Mouse (Mus musculus): ENCODE measurements at regions not wholly inside any gene's neighbourhood (a gene's known extent, or its start where the extent isn't known, plus 50 kb on each side); places are given as distances from the start of the nearest gene placed in this dataset.

- DNase-seq (ENCODE audit: low spot score) (no peak), ATAC-seq (ENCODE audit: insufficient number of reproducible peaks, low FRiP score, low TSS enrichment, low read depth) (no peak)
- Histone ChIP-seq H3K27me3 (ENCODE audit: control insufficient read depth, insufficient read depth, low read length) (no peaks in the 10 kb centered on the region), H3K4me3 (ENCODE audit: low read depth, low read length) (no peak overlapping the region), H3K36me3 (ENCODE audit: control insufficient read depth, insufficient read depth, low read length) (no peaks in the 10 kb centered on the region), H3K9ac (ENCODE audit: low read length) (no peak overlapping the region), H3K4me1 (ENCODE audit: control insufficient read depth, insufficient read depth, low read length) (0 out of 2 replicates have a peak, but pooled peaks cover 4% of the 10 kb centered on the region), H3K9me3 (ENCODE audit: control insufficient read depth, low read length) (no peaks in the 10 kb centered on the region), H3K4me2 (ENCODE audit: low read depth, severe bottlenecking) (no peak overlapping the region), H3K27ac (replicated peaks; ENCODE audit: low read depth, low read length) (no peak overlapping the region)
- WGBS: 45% methylated on average over 21 of the region's 21 CpGs
Observed at GRCm38 (mm10) chr12:70628384-70629365, 175.8 kb downstream of the Tmx1 start.

GRCm38 (mm10) chr12:70629371-70629770 is 176.5 kb downstream of the Tmx1 start:
- DNase-seq (ENCODE audit: low spot score) (no peak), ATAC-seq (ENCODE audit: insufficient number of reproducible peaks, low FRiP score, low TSS enrichment, low read depth) (no peak)
- Histone ChIP-seq H3K27ac (replicated peaks; ENCODE audit: low read depth, low read length) (no peak overlapping the region), H3K4me1 (ENCODE audit: control insufficient read depth, insufficient read depth, low read length) (0 out of 2 replicates have a peak, but pooled peaks cover 9% of the 10 kb centered on the region), H3K27me3 (ENCODE audit: control insufficient read depth, insufficient read depth, low read length) (no peaks in the 10 kb centered on the region), H3K36me3 (ENCODE audit: control insufficient read depth, insufficient read depth, low read length) (no peaks in the 10 kb centered on the region), H3K9me3 (ENCODE audit: control insufficient read depth, low read length) (no peaks in the 10 kb centered on the region), H3K4me3 (ENCODE audit: low read depth, low read length) (no peak overlapping the region), H3K9ac (ENCODE audit: low read length) (no peak overlapping the region), H3K4me2 (ENCODE audit: low read depth, severe bottlenecking) (no peak overlapping the region)
- WGBS: 68% methylated on average over 5 of the region's 5 CpGs

- 0 out of 2 replicates have a peak, but pooled peaks cover 9% of the 10 kb centered on the region for H3K4me1 ChIP-seq (ENCODE audit: control insufficient read depth, insufficient read depth, low read length)
- WGBS: 71% methylated on average over 6 of the region's 6 CpGs
- no peaks in the 10 kb centered on the region for H3K9me3 ChIP-seq (ENCODE audit: control insufficient read depth, low read length)
- no peak overlapping the region for H3K27ac ChIP-seq (replicated peaks; ENCODE audit: low read depth, low read length)
- H3K4me3 ChIP-seq (ENCODE audit: low read depth, low read length): no peak overlapping the region
- DNase-seq (ENCODE audit: low spot score) (no peak), ATAC-seq (ENCODE audit: insufficient number of reproducible peaks, low FRiP score, low TSS enrichment, low read depth) (no peak)
- H3K4me2 ChIP-seq (ENCODE audit: low read depth, severe bottlenecking): no peak overlapping the region
- H3K36me3 ChIP-seq (ENCODE audit: control insufficient read depth, insufficient read depth, low read length): no peaks in the 10 kb centered on the region
- H3K9ac ChIP-seq (ENCODE audit: low read length): no peak overlapping the region
- no peaks in the 10 kb centered on the region for H3K27me3 ChIP-seq (ENCODE audit: control insufficient read depth, insufficient read depth, low read length)
Observed at GRCm38 (mm10) chr12:70631281-70631680, 178.4 kb downstream of the Tmx1 start.

GRCm38 (mm10) chr12:70633194-70633593 is 180.3 kb downstream of the Tmx1 start:
- ATAC-seq (ENCODE audit: insufficient number of reproducible peaks, low FRiP score, low TSS enrichment, low read depth): no peak
- Histone ChIP-seq H3K4me2 (ENCODE audit: low read depth, severe bottlenecking) (no peak overlapping the region), H3K27me3 (ENCODE audit: control insufficient read depth, insufficient read depth, low read length) (no peaks in the 10 kb centered on the region), H3K4me3 (ENCODE audit: low read depth, low read length) (no peak overlapping the region), H3K9me3 (ENCODE audit: control insufficient read depth, low read length) (no peaks in the 10 kb centered on the region), H3K27ac (replicated peaks; ENCODE audit: low read depth, low read length) (no peak overlapping the region), H3K36me3 (ENCODE audit: control insufficient read depth, insufficient read depth, low read length) (no peaks in the 10 kb centered on the region), H3K9ac (ENCODE audit: low read length) (no peak overlapping the region), H3K4me1 (ENCODE audit: control insufficient read depth, insufficient read depth, low read length) (0 out of 2 replicates have a peak, but pooled peaks cover 9% of the 10 kb centered on the region)
- 33% methylated on average over 4 of the region's 4 CpGs for WGBS
- DNase-seq (ENCODE audit: low spot score): no peak

- WGBS: 40% methylated on average over 13 of the region's 13 CpGs
- Histone ChIP-seq H3K4me2 (ENCODE audit: low read depth, severe bottlenecking) (no peak overlapping the region), H3K4me1 (ENCODE audit: control insufficient read depth, insufficient read depth, low read length) (0 out of 2 replicates have a peak, but pooled peaks cover 8% of the 10 kb centered on the region), H3K9me3 (ENCODE audit: control insufficient read depth, low read length) (no peaks in the 10 kb centered on the region), H3K27me3 (ENCODE audit: control insufficient read depth, insufficient read depth, low read length) (no peaks in the 10 kb centered on the region), H3K36me3 (ENCODE audit: control insufficient read depth, insufficient read depth, low read length) (no peaks in the 10 kb centered on the region), H3K4me3 (ENCODE audit: low read depth, low read length) (no peak overlapping the region), H3K27ac (replicated peaks; ENCODE audit: low read depth, low read length) (no peak overlapping the region), H3K9ac (ENCODE audit: low read length) (no peak overlapping the region)
- no peak for ATAC-seq (ENCODE audit: insufficient number of reproducible peaks, low FRiP score, low TSS enrichment, low read depth)
- DNase-seq (ENCODE audit: low spot score): no peak
Observed at GRCm38 (mm10) chr12:70633622-70634365, 180.9 kb downstream of the Tmx1 start.

GRCm38 (mm10) chr12:70635997-70636396 is 183.1 kb downstream of the Tmx1 start:
- DNase-seq (ENCODE audit: low spot score): no peak
- no peaks in the 10 kb centered on the region for H3K27me3 ChIP-seq (ENCODE audit: control insufficient read depth, insufficient read depth, low read length)
- H3K36me3 ChIP-seq (ENCODE audit: control insufficient read depth, insufficient read depth, low read length): no peaks in the 10 kb centered on the region
- no peak overlapping the region for H3K9ac ChIP-seq (ENCODE audit: low read length)
- H3K4me1 ChIP-seq (ENCODE audit: control insufficient read depth, insufficient read depth, low read length): 0 out of 2 replicates have a peak, but pooled peaks cover 6% of the 10 kb centered on the region
- H3K27ac ChIP-seq (replicated peaks; ENCODE audit: low read depth, low read length): no peak overlapping the region
- H3K4me3 ChIP-seq (ENCODE audit: low read depth, low read length): no peak overlapping the region
- H3K9me3 ChIP-seq (ENCODE audit: control insufficient read depth, low read length): no peaks in the 10 kb centered on the region
- ATAC-seq (ENCODE audit: insufficient number of reproducible peaks, low FRiP score, low TSS enrichment, low read depth): no peak
- H3K4me2 ChIP-seq (ENCODE audit: low read depth, severe bottlenecking): no peak overlapping the region
- WGBS: 89% methylated on average over 7 of the region's 7 CpGs

GRCm38 (mm10) chr12:70640186-70640585 is 185.1 kb upstream of the Frmd6 start:
- Histone ChIP-seq H3K9ac (ENCODE audit: low read length) (no peak overlapping the region), H3K36me3 (ENCODE audit: control insufficient read depth, insufficient read depth, low read length) (no peaks in the 10 kb centered on the region), H3K27ac (replicated peaks; ENCODE audit: low read depth, low read length) (no peak overlapping the region), H3K9me3 (ENCODE audit: control insufficient read depth, low read length) (no peaks in the 10 kb centered on the region), H3K4me2 (ENCODE audit: low read depth, severe bottlenecking) (no peak overlapping the region), H3K4me3 (ENCODE audit: low read depth, low read length) (no peak overlapping the region), H3K4me1 (ENCODE audit: control insufficient read depth, insufficient read depth, low read length) (no peaks in the 10 kb centered on the region), H3K27me3 (ENCODE audit: control insufficient read depth, insufficient read depth, low read length) (no peaks in the 10 kb centered on the region)
- ATAC-seq (ENCODE audit: insufficient number of reproducible peaks, low FRiP score, low TSS enrichment, low read depth): no peak
- 95% methylated on average over 2 of the region's 2 CpGs for WGBS
- no peak for DNase-seq (ENCODE audit: low spot score)

- Histone ChIP-seq H3K4me2 (ENCODE audit: low read depth, severe bottlenecking) (no peak overlapping the region), H3K9me3 (ENCODE audit: control insufficient read depth, low read length) (no peaks in the 10 kb centered on the region), H3K4me1 (ENCODE audit: control insufficient read depth, insufficient read depth, low read length) (no peaks in the 10 kb centered on the region), H3K36me3 (ENCODE audit: control insufficient read depth, insufficient read depth, low read length) (no peaks in the 10 kb centered on the region), H3K9ac (ENCODE audit: low read length) (no peak overlapping the region), H3K27ac (replicated peaks; ENCODE audit: low read depth, low read length) (no peak overlapping the region), H3K27me3 (ENCODE audit: control insufficient read depth, insufficient read depth, low read length) (no peaks in the 10 kb centered on the region), H3K4me3 (ENCODE audit: low read depth, low read length) (no peak overlapping the region)
- DNase-seq (ENCODE audit: low spot score) (no peak), ATAC-seq (ENCODE audit: insufficient number of reproducible peaks, low FRiP score, low TSS enrichment, low read depth) (no peak)
- 81% methylated on average over 2 of the region's 2 CpGs for WGBS
Observed at GRCm38 (mm10) chr12:70644910-70645309, 180.4 kb upstream of the Frmd6 start.
